Mouse (Mus musculus) testis, postnatal 10 days (tissue): ENCODE data around the gene Tmco5b.

Experiments used
- DNase-seq: peaks from one replicate; pipeline ENCODE4 v3.0.0; 2021; ENCODE audit warnings: low spot score

Tmco5b gene

GRCm38 (mm10) chr2:113285432-113285831 lies at the start of gene Tmco5b:
TSS of gene Tmco5b (plus strand) at chr2:113285732.
- no peak for DNase-seq

GRCm38 (mm10) chr2:113236993-113237392 lies 48.5 kb upstream of the Tmco5b start:
- DNase-seq = no peak

- DNase-seq = no peak
These were observed 46.7 kb upstream of the Tmco5b start for GRCm38 (mm10) chr2:113238871-113239270.

- no peak for DNase-seq
These were observed 17.1 kb downstream of the Tmco5b start for GRCm38 (mm10) chr2:113302349-113303239.

- DNase-seq = no peak
These were observed 17.7 kb downstream of the Tmco5b start for GRCm38 (mm10) chr2:113303240-113303538.

GRCm38 (mm10) chr2:113305339-113305738 lies 19.8 kb downstream of the Tmco5b start:
- DNase-seq = peak; percentile 86

GRCm38 (mm10) chr2:113311211-113311610 lies 25.7 kb downstream of the Tmco5b start:
- no peak for DNase-seq

- no peak for DNase-seq
These were observed 37.5 kb downstream of the Tmco5b start for GRCm38 (mm10) chr2:113323016-113323415.

GRCm38 (mm10) chr2:113333799-113334541 lies 48.4 kb downstream of the Tmco5b start:
- DNase-seq = no peak

GRCm38 (mm10) chr2:113335561-113336294 lies 50.2 kb downstream of the Tmco5b start:
- no peak for DNase-seq

GRCm38 (mm10) chr2:113344536-113344935 lies 59.0 kb downstream of the Tmco5b start:
- DNase-seq = no peak
